Mouse (Mus musculus): Measurements from ENCODE around the gene Sh3d19.

The Sh3d19 gene

GRCm38 (mm10) chr3:86028658-86029375 lies 57.9 kb downstream of the Sh3d19 start:
- peak; percentile 17 for DNase-seq (ENCODE audit: low read depth, low spot score)

- DNase-seq (ENCODE audit: low read depth, low spot score): peak; percentile 50
Measured at GRCm38 (mm10) chr3:86030566-86030965, 59.7 kb downstream of the Sh3d19 start.

- no peak for DNase-seq (ENCODE audit: low read depth, low spot score)
Measured at GRCm38 (mm10) chr3:86033455-86034090, 62.7 kb downstream of the Sh3d19 start.

- no peak for DNase-seq (ENCODE audit: low read depth, low spot score)
Measured at GRCm38 (mm10) chr3:86037926-86038484, 67.1 kb downstream of the Sh3d19 start.

GRCm38 (mm10) chr3:86038648-86039047 lies 67.7 kb downstream of the Sh3d19 start:
- DNase-seq (ENCODE audit: low read depth, low spot score): peak; percentile 29

- DNase-seq (ENCODE audit: low read depth, low spot score): peak; percentile 76
Measured at GRCm38 (mm10) chr3:86040286-86041201, 69.6 kb downstream of the Sh3d19 start.

- DNase-seq (ENCODE audit: low read depth, low spot score): peak; percentile 47
Measured at GRCm38 (mm10) chr3:86047686-86048408, 76.9 kb downstream of the Sh3d19 start.

GRCm38 (mm10) chr3:86049041-86049440 lies 78.1 kb downstream of the Sh3d19 start:
- DNase-seq (ENCODE audit: low read depth, low spot score): no peak

- DNase-seq (ENCODE audit: low read depth, low spot score): peak; percentile 40
Measured at GRCm38 (mm10) chr3:86056678-86057077, 85.8 kb downstream of the Sh3d19 start.

- no peak for DNase-seq (ENCODE audit: low read depth, low spot score)
Measured at GRCm38 (mm10) chr3:86057436-86058095, 86.7 kb downstream of the Sh3d19 start.

- no peak for DNase-seq (ENCODE audit: low read depth, low spot score)
Measured at GRCm38 (mm10) chr3:86069646-86070250, 98.8 kb downstream of the Sh3d19 start.

GRCm38 (mm10) chr3:86070799-86071198 lies 99.9 kb downstream of the Sh3d19 start:
- DNase-seq (ENCODE audit: low read depth, low spot score): no peak

- DNase-seq (ENCODE audit: low read depth, low spot score): no peak
Measured at GRCm38 (mm10) chr3:86072066-86072465, 101.2 kb downstream of the Sh3d19 start.

- DNase-seq (ENCODE audit: low read depth, low spot score): no peak
Measured at GRCm38 (mm10) chr3:86072889-86073288, 102.0 kb downstream of the Sh3d19 start.

- DNase-seq (ENCODE audit: low read depth, low spot score): no peak
Measured at GRCm38 (mm10) chr3:86075593-86075992, 104.7 kb downstream of the Sh3d19 start.

GRCm38 (mm10) chr3:86076511-86077283 lies 105.8 kb downstream of the Sh3d19 start:
- DNase-seq (ENCODE audit: low read depth, low spot score): no peak

- no peak for DNase-seq (ENCODE audit: low read depth, low spot score)
Measured at GRCm38 (mm10) chr3:86083051-86083450, 112.1 kb downstream of the Sh3d19 start.

- no peak for DNase-seq (ENCODE audit: low read depth, low spot score)
Measured at GRCm38 (mm10) chr3:86085001-86085400, 114.1 kb downstream of the Sh3d19 start.

GRCm38 (mm10) chr3:86087872-86088271 lies 117.0 kb downstream of the Sh3d19 start:
- no peak for DNase-seq (ENCODE audit: low read depth, low spot score)

Data from brain, adult 2 months (tissue).